Mouse (Mus musculus) skeletal muscle tissue, adult 2 months (tissue): ENCODE data around the gene Nosip.
"Not testable (repeated sequence)": the region's sequence is repeated elsewhere in the genome, so short reads cannot be mapped to it uniquely, and the experiment has no call there.

Experiments
- DNase-seq: peaks from one replicate; pipeline ENCODE4 v3.0.0-alpha.2; 2012; ENCODE audit warnings: low read depth, low spot score

Gene Nosip

GRCm38 (mm10) chr7:45062239-45062835, at the start of gene Nosip, which contains the start of gene Prrg2:
Nosip (plus strand) TSS chr7:45062429.
Prrg2 (minus strand) TSS chr7:45062677.
- DNase-seq: peak; percentile 96

- no peak for DNase-seq
Observed at GRCm38 (mm10) chr7:45012824-45013223, 49.4 kb upstream of the Nosip start.

GRCm38 (mm10) chr7:45013366-45014095, 48.7 kb upstream of the Nosip start:
- DNase-seq: no peak

GRCm38 (mm10) chr7:45014096-45014451, 48.2 kb upstream of the Nosip start:
- DNase-seq: no peak

- DNase-seq: no peak
Observed at GRCm38 (mm10) chr7:45015344-45015956, 46.8 kb upstream of the Nosip start.

GRCm38 (mm10) chr7:45015957-45016612, 46.1 kb upstream of the Nosip start, which contains the start of gene Scaf1:
Scaf1 (minus strand) TSS chr7:45016363.
- peak; percentile 99 for DNase-seq

- no peak for DNase-seq
Observed at GRCm38 (mm10) chr7:45016761-45017160, 45.5 kb upstream of the Nosip start.

- DNase-seq: peak; percentile 99
Observed at GRCm38 (mm10) chr7:45017242-45018061, 44.8 kb upstream of the Nosip start, which contains the start of gene Rras. Rras (plus strand) TSS chr7:45017961.

GRCm38 (mm10) chr7:45019031-45019571, 43.1 kb upstream of the Nosip start:
- DNase-seq: peak; percentile 85

- no peak for DNase-seq
Observed at GRCm38 (mm10) chr7:45020225-45020624, 42.0 kb upstream of the Nosip start.

GRCm38 (mm10) chr7:45023711-45024110, 38.5 kb upstream of the Nosip start:
- not testable (repeated sequence) for DNase-seq

GRCm38 (mm10) chr7:45024281-45025248, 37.7 kb upstream of the Nosip start:
- DNase-seq: no peak

- DNase-seq: no peak
Observed at GRCm38 (mm10) chr7:45025601-45026220, 36.5 kb upstream of the Nosip start.

GRCm38 (mm10) chr7:45026256-45026655, 36.0 kb upstream of the Nosip start:
- DNase-seq: no peak

GRCm38 (mm10) chr7:45027761-45028160, 34.5 kb upstream of the Nosip start:
- DNase-seq: no peak

- no peak for DNase-seq
Observed at GRCm38 (mm10) chr7:45028351-45028750, 33.9 kb upstream of the Nosip start.

- no peak for DNase-seq
Observed at GRCm38 (mm10) chr7:45029995-45030394, 32.2 kb upstream of the Nosip start.

GRCm38 (mm10) chr7:45030857-45031256, 31.4 kb upstream of the Nosip start:
- DNase-seq: no peak

GRCm38 (mm10) chr7:45033722-45034359, 28.4 kb upstream of the Nosip start:
- no peak for DNase-seq
